Mouse (Mus musculus) thymus, adult 2 months (tissue): ENCODE results near the gene Atg10.

Experiments
- CTCF ChIP-seq: fragments of 200-500 bp; IDR thresholded peaks from 2 replicates; pipeline ENCODE4 v1.5.1; 2012; ENCODE audit warnings: mild to moderate bottlenecking, control low read depth, low read length, moderate library complexity, borderline replicate concordance; ENCODE audit not compliant: control insufficient read depth, poor library complexity, insufficient read depth; ENCODE audit errors: extremely low read depth
- POLR2A ChIP-seq: fragments of 200-500 bp; IDR thresholded peaks from 2 replicates; pipeline ENCODE4 v1.6.1; 2012; ENCODE audit warnings: mild to moderate bottlenecking, low read length, control low read depth, moderate library complexity; ENCODE audit not compliant: control insufficient read depth, poor library complexity, insufficient read depth; ENCODE audit errors: extremely low read depth

DNA sequence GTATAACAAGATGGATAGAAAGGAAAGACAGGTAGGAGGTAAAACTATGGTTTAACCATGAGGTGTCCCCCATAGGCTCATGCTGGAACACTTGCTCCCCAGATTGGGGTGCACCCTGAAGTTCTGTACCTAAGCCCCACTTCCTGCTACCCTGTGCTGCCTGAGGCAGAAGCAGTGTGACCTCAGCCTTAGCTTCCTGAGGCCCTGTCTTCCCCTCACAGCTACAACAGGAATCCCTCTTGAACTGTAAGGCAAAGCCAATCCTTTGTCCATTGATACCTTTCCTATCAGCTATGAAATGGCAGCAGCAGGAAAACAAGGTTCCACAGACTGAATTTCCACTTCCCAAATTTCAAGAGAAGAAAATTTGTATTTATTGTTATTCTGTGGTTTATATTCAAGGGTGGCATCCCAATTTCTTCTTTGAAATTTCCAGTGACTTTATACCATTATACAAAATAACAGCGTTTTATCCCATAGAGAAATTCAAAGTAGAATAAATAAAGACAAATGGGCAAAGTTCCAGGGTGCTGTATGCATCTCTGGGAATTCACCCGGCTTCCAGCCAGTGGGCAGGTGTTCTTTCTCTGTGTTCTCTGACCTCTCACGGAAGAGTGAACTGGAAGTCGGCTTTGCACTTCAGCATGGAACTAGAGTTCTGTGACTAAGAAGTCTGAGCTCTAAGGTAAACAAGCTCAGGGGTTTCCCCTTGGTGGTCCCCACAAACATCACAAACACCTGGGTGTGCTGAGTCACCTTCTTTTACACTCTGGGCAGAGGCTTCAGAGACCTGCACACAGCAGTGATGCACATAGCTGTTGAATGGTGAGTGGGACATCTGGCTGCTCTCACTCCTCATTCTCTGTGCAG, 132.7 kb downstream of the Atg10 start:
- TF ChIP-seq POLR2A (no peak), CTCF (no peak)
